Mouse (Mus musculus) kidney, postnatal 0 days (tissue): ENCODE measurements around the gene BC016579. TPM values are rescaled to one million over a fixed set of nuclear protein-coding genes. Genes with fewer than 3 reads are reported as not detected.

Experiments used
- ATAC-seq: fragments of 200-750 bp; cut with Nextera tagmentation; replicated peaks from 2 replicates; pipeline ENCODE4 v1.8.0; 2017; ENCODE audit warnings: low read depth, moderate number of reproducible peaks, moderate TSS enrichment, moderate library complexity; ENCODE audit not compliant: low FRiP score
- DNase-seq: peaks from one replicate; pipeline ENCODE4 v3.0.0-alpha.2; 2016; ENCODE audit warnings: low spot score
- H3K27ac ChIP-seq: fragments of 300-500 bp; sonication (generic); 2 replicates; pipeline ENCODE4 v1.5.1; 2014; ENCODE audit warnings: mild to moderate bottlenecking
- H3K27me3 ChIP-seq: fragments of 300-500 bp; sonication (generic); 2 replicates; pipeline ENCODE4 v1.6.1; 2014; ENCODE audit warnings: low read length, mixed read lengths; ENCODE audit not compliant: insufficient read depth
- H3K36me3 ChIP-seq: fragments of 300-500 bp; sonication (generic); 2 replicates; pipeline ENCODE4 v1.6.1; 2014; ENCODE audit warnings: low read length, mixed read lengths; ENCODE audit not compliant: insufficient read depth
- H3K4me1 ChIP-seq: fragments of 300-500 bp; sonication (generic); replicated peaks from 2 replicates; pipeline ENCODE4 v1.6.1; 2014; ENCODE audit warnings: antibody characterized with exemption, low read length, mixed read lengths; ENCODE audit not compliant: insufficient read depth
- H3K4me2 ChIP-seq: fragments of 300-500 bp; sonication (generic); 2 replicates; pipeline ENCODE4 v1.6.1; 2014; ENCODE audit warnings: mild to moderate bottlenecking, low read length, moderate library complexity, mixed read lengths
- H3K4me3 ChIP-seq: fragments of 300-500 bp; sonication (generic); replicated peaks from 2 replicates; pipeline ENCODE4 v1.5.1; 2014; ENCODE audit warnings: low read depth, low read length
- H3K9ac ChIP-seq: fragments of 300-500 bp; sonication (generic); 2 replicates; pipeline ENCODE4 v1.6.1; 2014; ENCODE audit warnings: low read depth, low read length
- H3K9me3 ChIP-seq: fragments of 300-500 bp; sonication (generic); replicated peaks from 2 replicates; pipeline ENCODE4 v1.6.1; 2016; ENCODE audit warnings: low read length, inconsistent platforms, mixed read lengths
- CTCF ChIP-seq: IDR thresholded peaks from 2 replicates; pipeline ENCODE4 v1.5.1; 2016; ENCODE audit warnings: antibody characterized with exemption, low read depth, mild to moderate bottlenecking, moderate library complexity
- WGBS: fragments of 180-500 bp; shearing (Covaris S2); extraction: QIAGEN DNeasy Blood & Tissue Kit; methylation state at CpG from one replicate; pipeline ENCODE4 v1.1.7; 2014; 5-methylcytosine and 5-hydroxymethylcytosine counted together
- polyA plus RNA-seq: library from polyadenylated mRNA; unstranded; fragments of >200 nt; fragmentation: Nextera tagmentation; extraction: Ambion mirVana; gene quantifications from 2 replicates; pipeline ENCODE4 v1.2.1, GENCODE M21; 2015

BC016579 gene
- polyA plus RNA-seq, 1 experiment from 2014 or later: 0.32 TPM

DNA sequence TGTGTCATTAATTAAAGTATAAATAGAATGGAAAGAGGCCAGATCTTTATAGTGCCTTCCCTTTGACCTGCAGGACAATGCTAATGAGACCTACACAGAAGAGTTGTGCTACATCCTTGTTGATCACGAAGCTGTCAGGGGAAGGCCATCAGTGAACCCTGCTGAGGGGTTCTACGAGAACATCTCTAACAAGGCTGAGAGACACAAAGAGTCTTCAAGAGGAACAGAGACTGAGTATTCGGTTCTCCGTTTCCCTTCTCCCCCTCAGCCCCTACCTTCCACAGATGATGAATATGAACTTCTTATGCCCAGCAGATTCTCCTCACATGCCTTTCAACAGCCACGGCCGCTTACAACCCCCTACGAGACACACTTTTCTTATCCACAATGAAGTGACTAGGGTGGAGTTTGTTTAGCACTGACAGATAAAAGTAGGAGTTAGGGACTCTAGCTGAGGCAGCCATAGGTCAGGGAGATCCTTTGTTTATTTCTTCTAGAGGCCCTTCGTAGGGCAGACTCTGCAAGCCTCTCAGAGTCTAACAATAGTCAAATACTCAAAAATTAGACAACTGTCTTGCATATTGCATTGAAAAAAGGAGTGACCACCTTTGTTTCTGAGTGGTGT, 34.0 kb downstream of the BC016579 start:
- DNase-seq (no peak), ATAC-seq (no peak)
- no peak overlapping the region for H3K9ac ChIP-seq
- no peaks in the 10 kb centered on the region for H3K27me3 ChIP-seq
- TF ChIP-seq CTCF: no peak
- no peak overlapping the region for H3K27ac ChIP-seq
- 76% methylated on average over 8 of the region's 8 CpGs for WGBS
- H3K4me1 ChIP-seq: no peaks in the 10 kb centered on the region
- H3K36me3 ChIP-seq: no peaks in the 10 kb centered on the region
- no peaks in the 10 kb centered on the region for H3K9me3 ChIP-seq
- H3K4me3 ChIP-seq: no peak overlapping the region
- H3K4me2 ChIP-seq: no peak overlapping the region

GRCm38 (mm10) chr16:45615944-45616343, 37.9 kb downstream of the BC016579 start:
- no peaks in the 10 kb centered on the region for H3K36me3 ChIP-seq
- WGBS: 86% methylated on average over 1 of the region's 1 CpGs
- no peaks in the 10 kb centered on the region for H3K27me3 ChIP-seq
- H3K4me3 ChIP-seq: no peak overlapping the region
- no peak overlapping the region for H3K4me2 ChIP-seq
- no peaks in the 10 kb centered on the region for H3K4me1 ChIP-seq
- no peak for ATAC-seq
- TF ChIP-seq CTCF: no peak
- H3K9me3 ChIP-seq: no peaks in the 10 kb centered on the region
- no peak overlapping the region for H3K9ac ChIP-seq
- no peak overlapping the region for H3K27ac ChIP-seq
- no peak for DNase-seq

DNA sequence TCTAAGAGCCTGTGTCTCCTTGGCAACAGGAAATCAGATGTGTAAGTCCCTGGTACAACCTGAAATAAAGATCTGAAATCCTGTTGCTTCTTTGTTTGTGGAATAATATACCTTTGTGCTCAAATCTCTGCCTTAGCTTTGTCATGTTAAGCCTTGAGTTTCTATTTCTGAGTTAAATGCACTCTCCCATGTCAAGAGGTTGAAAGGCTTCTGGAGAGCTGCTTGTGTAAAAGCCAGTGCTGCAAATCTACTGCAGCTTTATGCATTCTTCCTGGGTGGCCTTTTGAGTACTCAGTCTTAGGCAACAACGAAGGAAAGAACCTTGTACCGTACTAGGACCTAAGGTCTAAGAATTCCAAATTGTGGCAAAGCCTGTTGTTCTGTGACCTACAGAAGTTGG, 40.6 kb downstream of the BC016579 start:
- Histone ChIP-seq H3K9me3 (no peaks in the 10 kb centered on the region), H3K4me1 (no peaks in the 10 kb centered on the region), H3K27me3 (no peaks in the 10 kb centered on the region), H3K4me2 (no peak overlapping the region), H3K36me3 (no peaks in the 10 kb centered on the region), H3K27ac (no peak overlapping the region), H3K4me3 (no peak overlapping the region), H3K9ac (no peak overlapping the region)
- TF ChIP-seq CTCF: no peak
- DNase-seq: peak; percentile 6
- no peak for ATAC-seq
- 70% methylated on average over 2 of the region's 2 CpGs for WGBS

- H3K4me3 ChIP-seq: no peak within 1 kb of the TSS
- no peaks in the 10 kb centered on the region for H3K4me1 ChIP-seq
- 65% methylated on average over 4 of the region's 4 CpGs for WGBS
- no peaks in the 10 kb centered on the region for H3K36me3 ChIP-seq
- no peak within 1 kb of the TSS for H3K27ac ChIP-seq
- DNase-seq: no peak
- ATAC-seq: no peak
- H3K9me3 ChIP-seq: no peaks in the 10 kb centered on the region
- H3K9ac ChIP-seq: no peak within 1 kb of the TSS
- no peaks in the 10 kb centered on the region for H3K27me3 ChIP-seq
- H3K4me2 ChIP-seq: no peak within 1 kb of the TSS
- TF ChIP-seq CTCF: no peak
Observed at GRCm38 (mm10) chr16:45610267-45610666, 43.6 kb downstream of the BC016579 start, which contains the start of gene Gcsam. Gene Gcsam, plus strand, starts transcription at chr16:45610380.

DNA sequence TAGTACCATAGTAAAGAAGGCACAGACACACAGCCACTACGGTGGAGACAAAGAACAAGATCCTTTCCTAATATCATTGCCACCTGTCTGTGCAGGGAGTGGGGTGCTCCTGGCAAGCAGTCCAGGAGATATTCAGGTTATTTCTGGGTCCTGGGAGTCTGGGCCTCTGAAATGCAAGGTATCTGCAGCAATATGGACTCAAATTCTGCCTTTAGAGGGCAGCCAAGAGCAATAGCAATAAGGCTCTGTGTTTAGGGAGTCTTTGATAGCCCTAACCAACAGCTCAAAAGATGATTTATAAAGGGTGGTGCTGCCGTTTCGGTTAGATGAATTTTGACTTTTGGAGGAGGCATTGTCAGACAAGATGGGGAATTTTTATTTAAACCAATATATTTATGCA, 44.6 kb downstream of the BC016579 start:
- Histone ChIP-seq H3K4me2 (no peak overlapping the region), H3K4me3 (no peak overlapping the region), H3K4me1 (no peaks in the 10 kb centered on the region), H3K9ac (no peak overlapping the region), H3K36me3 (no peaks in the 10 kb centered on the region), H3K27me3 (no peaks in the 10 kb centered on the region), H3K9me3 (no peaks in the 10 kb centered on the region), H3K27ac (no peak overlapping the region)
- 59% methylated on average over 3 of the region's 3 CpGs for WGBS
- TF ChIP-seq CTCF: peak; percentile 74
- DNase-seq (peak; percentile 46), ATAC-seq (no peak)

DNA sequence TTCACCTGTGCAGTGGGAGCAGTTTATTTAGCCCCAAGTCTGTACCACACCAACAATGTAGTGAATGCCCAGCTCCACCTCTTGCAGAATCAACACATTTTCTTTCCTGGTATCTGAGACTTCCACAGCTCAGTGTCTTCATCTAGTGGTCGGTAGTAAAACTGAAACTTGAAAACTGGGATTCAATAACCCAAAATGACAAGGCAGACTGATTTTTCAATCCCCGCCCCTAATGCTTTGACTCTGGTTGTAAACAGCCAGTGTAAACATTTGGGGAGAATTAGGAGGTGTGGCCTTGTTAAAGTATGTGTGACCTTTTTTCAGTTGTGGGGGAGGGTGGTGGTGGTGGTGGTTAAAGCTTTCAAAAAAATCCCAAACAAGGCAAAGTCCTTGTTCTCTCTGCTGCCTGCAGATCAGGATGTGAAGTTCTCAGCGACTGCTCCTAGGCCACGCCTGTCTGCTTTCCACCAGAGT, 45.4 kb downstream of the BC016579 start:
- Histone ChIP-seq H3K9me3 (no peaks in the 10 kb centered on the region), H3K27me3 (no peaks in the 10 kb centered on the region), H3K4me3 (no peak overlapping the region), H3K36me3 (no peaks in the 10 kb centered on the region), H3K4me1 (no peaks in the 10 kb centered on the region), H3K9ac (no peak overlapping the region), H3K27ac (peak overlapping the region; percentile 37; the same call in 1 of the 2 replicates), H3K4me2 (peak overlapping the region; percentile 27; the same call in 1 of the 2 replicates)
- DNase-seq: peak; percentile 83
- WGBS: 18% methylated on average over 4 of the region's 4 CpGs
- peak; percentile 88 for TF ChIP-seq CTCF
- ATAC-seq: peak; percentile 69

DNA sequence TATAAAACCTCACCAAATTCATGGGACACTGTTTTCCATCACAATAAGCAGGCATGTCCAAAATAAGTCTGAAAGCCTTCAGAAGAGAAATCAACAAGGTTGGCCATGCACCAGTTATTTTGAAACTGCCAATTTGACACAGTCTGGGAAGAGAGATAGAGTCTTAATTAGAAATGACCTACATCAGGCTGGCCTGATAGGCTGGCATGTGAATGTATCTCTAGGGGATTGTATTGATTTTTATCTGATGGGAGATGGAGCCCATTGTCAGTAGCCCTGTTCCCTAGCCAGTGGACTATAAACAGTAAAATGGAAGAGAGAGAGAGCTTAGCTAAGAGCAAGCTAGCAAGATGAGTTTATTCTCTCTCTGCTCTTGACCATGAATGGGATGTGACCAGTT, 58.4 kb downstream of the BC016579 start:
- Histone ChIP-seq H3K4me2 (no peak overlapping the region), H3K9ac (no peak overlapping the region), H3K36me3 (no peaks in the 10 kb centered on the region), H3K4me3 (no peak overlapping the region), H3K27ac (no peak overlapping the region), H3K9me3 (no peaks in the 10 kb centered on the region), H3K4me1 (no peaks in the 10 kb centered on the region), H3K27me3 (no peaks in the 10 kb centered on the region)
- no peak for ATAC-seq
- DNase-seq: no peak
- no peak for TF ChIP-seq CTCF
